Mouse (Mus musculus): ENCODE results near the gene Rhd.
"Not testable (repeated sequence)": the region's sequence is repeated elsewhere in the genome, so short reads cannot be mapped to it uniquely, and the experiment has no call there.

DNA sequence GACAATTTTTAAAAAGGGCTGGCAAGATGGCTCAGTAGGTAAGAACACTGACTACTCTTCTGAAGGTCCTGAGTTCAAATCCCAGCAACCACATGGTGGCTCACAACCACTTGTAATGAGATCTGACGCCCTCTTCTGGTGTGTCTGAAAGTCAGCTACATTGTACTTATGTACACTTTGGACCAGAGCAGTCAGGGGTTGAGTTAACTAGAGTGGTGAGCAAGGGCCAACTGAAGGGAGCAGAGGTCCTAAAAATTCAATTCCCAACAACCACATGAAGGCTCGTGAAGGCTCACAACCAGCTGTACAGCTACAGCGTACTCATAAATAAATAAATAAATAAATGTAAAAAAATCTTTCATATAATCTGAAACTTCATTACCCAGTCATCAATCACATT is 25.6 kb upstream of the Rhd start:
- TF ChIP-seq CTCF, EP300 (IDR thresholded peaks at IDR 0.05; ENCODE audit: low read depth): not testable (repeated sequence)
